Mouse (Mus musculus): ENCODE results near the gene Mfap5.
"Not testable (repeated sequence)": the region's sequence is repeated elsewhere in the genome, so short reads cannot be mapped to it uniquely, and the experiment has no call there.

Gene Mfap5

GRCm38 (mm10) chr6:122512914-122513878 lies 7.6 kb downstream of the Mfap5 start:
- DNase-seq (ENCODE audit: low spot score) = no peak

- no peak for DNase-seq (ENCODE audit: low spot score)
Measured at GRCm38 (mm10) chr6:122514312-122514711, 8.7 kb downstream of the Mfap5 start.

GRCm38 (mm10) chr6:122515762-122516161 lies 10.1 kb downstream of the Mfap5 start:
- DNase-seq (ENCODE audit: low spot score) = not testable (repeated sequence)

- no peak for DNase-seq (ENCODE audit: low spot score)
Measured at GRCm38 (mm10) chr6:122517668-122518067, 12.0 kb downstream of the Mfap5 start.

- peak; percentile 22 for DNase-seq (ENCODE audit: low spot score)
Measured at GRCm38 (mm10) chr6:122519384-122519783, 13.7 kb downstream of the Mfap5 start.

- peak; percentile 22 for DNase-seq (ENCODE audit: low spot score)
Measured at GRCm38 (mm10) chr6:122522595-122522994, 16.9 kb downstream of the Mfap5 start.

GRCm38 (mm10) chr6:122523289-122523688 lies 17.6 kb downstream of the Mfap5 start:
- no peak for DNase-seq (ENCODE audit: low spot score)

GRCm38 (mm10) chr6:122527596-122527995 lies 22.0 kb downstream of the Mfap5 start:
- no peak for DNase-seq (ENCODE audit: low spot score)

GRCm38 (mm10) chr6:122528136-122528535 lies 22.5 kb downstream of the Mfap5 start:
- no peak for DNase-seq (ENCODE audit: low spot score)

GRCm38 (mm10) chr6:122531466-122532174 lies 26.0 kb downstream of the Mfap5 start:
- no peak for DNase-seq (ENCODE audit: low spot score)

GRCm38 (mm10) chr6:122532883-122533302 lies 27.2 kb downstream of the Mfap5 start:
- DNase-seq (ENCODE audit: low spot score) = no peak

- no peak for DNase-seq (ENCODE audit: low spot score)
Measured at GRCm38 (mm10) chr6:122534032-122534431, 28.4 kb downstream of the Mfap5 start.

- DNase-seq (ENCODE audit: low spot score) = no peak
Measured at GRCm38 (mm10) chr6:122539564-122539963, 33.9 kb downstream of the Mfap5 start.

- DNase-seq (ENCODE audit: low spot score) = not testable (repeated sequence)
Measured at GRCm38 (mm10) chr6:122542459-122542858, 36.8 kb downstream of the Mfap5 start.

- DNase-seq (ENCODE audit: low spot score) = no peak
Measured at GRCm38 (mm10) chr6:122543574-122543973, 37.9 kb downstream of the Mfap5 start.

- no peak for DNase-seq (ENCODE audit: low spot score)
Measured at GRCm38 (mm10) chr6:122544672-122545071, 39.0 kb downstream of the Mfap5 start.

GRCm38 (mm10) chr6:122545289-122545882 lies 39.7 kb downstream of the Mfap5 start:
- no peak for DNase-seq (ENCODE audit: low spot score)

GRCm38 (mm10) chr6:122545948-122546347 lies 40.3 kb downstream of the Mfap5 start:
- DNase-seq (ENCODE audit: low spot score) = no peak

GRCm38 (mm10) chr6:122553606-122554005 lies 48.0 kb downstream of the Mfap5 start, which contains the start of gene Aicda:
Aicda (plus strand) TSS chr6:122553801.
- DNase-seq (ENCODE audit: low spot score) = no peak

GRCm38 (mm10) chr6:122554102-122554501 lies 48.5 kb downstream of the Mfap5 start:
- DNase-seq (ENCODE audit: low spot score) = no peak

- no peak for DNase-seq (ENCODE audit: low spot score)
Measured at GRCm38 (mm10) chr6:122555266-122555665, 49.6 kb downstream of the Mfap5 start.

GRCm38 (mm10) chr6:122556959-122557561 lies 51.4 kb downstream of the Mfap5 start:
- DNase-seq (ENCODE audit: low spot score) = peak; percentile 83

Measured in layer of hippocampus, adult 11-12 months (tissue).